Mouse (Mus musculus): ENCODE results near the gene Grasp.

Gene Grasp

GRCm38 (mm10) chr15:101270101-101270820 lies 46.3 kb downstream of the Grasp start:
- DNase-seq (ENCODE audit: extremely low spot score, low read depth, low spot score): no peak

- no peak for DNase-seq (ENCODE audit: extremely low spot score, low read depth, low spot score)
These were observed 47.1 kb downstream of the Grasp start for GRCm38 (mm10) chr15:101271107-101271506.

DNA sequence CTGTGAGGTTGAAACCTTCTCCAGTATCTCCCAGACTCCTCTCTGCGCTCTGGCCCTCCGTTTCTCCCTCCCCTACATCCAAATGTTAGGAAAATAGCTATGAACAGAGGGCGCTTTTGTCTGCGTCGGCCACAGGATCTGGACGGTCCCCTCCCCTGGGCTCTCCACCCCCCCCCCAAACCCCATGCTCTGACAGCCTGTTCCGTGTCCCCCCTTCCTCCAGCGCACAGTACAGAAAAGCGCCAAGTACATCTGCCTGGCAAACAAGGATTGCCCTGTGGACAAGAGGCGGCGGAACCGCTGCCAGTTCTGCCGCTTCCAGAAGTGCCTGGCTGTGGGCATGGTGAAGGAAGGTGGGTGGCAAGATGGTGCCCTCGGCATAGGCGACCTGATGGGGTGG lies 47.5 kb downstream of the Grasp start:
- DNase-seq (ENCODE audit: extremely low spot score, low read depth, low spot score): no peak

GRCm38 (mm10) chr15:101274380-101274779 lies 50.4 kb downstream of the Grasp start:
- DNase-seq (ENCODE audit: extremely low spot score, low read depth, low spot score): no peak

GRCm38 (mm10) chr15:101277351-101277899 lies 53.4 kb downstream of the Grasp start:
- no peak for DNase-seq (ENCODE audit: extremely low spot score, low read depth, low spot score)

- DNase-seq (ENCODE audit: extremely low spot score, low read depth, low spot score): no peak
These were observed 54.6 kb downstream of the Grasp start for GRCm38 (mm10) chr15:101278589-101278988.

DNA sequence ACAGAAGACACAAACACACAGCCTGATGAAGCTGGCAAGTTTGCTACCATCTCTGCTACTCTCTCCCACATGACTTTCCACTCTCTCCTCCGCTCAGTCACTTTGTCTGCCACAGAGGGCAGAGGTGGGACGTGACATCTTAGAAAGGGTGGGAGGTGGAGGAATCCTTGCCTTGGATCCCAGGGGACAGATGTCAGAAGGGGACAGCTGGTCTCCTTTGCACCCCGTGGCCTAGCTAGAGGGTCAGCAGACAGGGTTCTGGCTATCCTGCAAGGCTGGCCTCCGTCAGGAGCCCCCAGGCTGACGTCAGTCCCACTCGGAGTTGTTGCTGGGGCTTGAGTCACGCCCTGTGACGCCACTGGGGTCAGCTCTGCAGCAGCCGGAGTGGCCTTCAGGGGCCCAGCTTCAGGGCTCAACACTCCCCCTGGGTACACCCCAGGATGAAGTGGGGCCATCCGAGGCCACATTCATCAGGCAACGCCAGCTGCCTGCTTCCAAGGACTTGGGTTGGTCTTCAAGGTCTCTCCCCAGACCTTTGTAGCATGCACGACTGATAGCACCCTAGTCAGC lies 55.5 kb downstream of the Grasp start:
- DNase-seq (ENCODE audit: extremely low spot score, low read depth, low spot score): no peak
